Mouse (Mus musculus): ENCODE data around the gene Thsd4.
"Not testable (repeated sequence)": the region's sequence is repeated elsewhere in the genome, so short reads cannot be mapped to it uniquely, and the experiment has no call there.

DNA sequence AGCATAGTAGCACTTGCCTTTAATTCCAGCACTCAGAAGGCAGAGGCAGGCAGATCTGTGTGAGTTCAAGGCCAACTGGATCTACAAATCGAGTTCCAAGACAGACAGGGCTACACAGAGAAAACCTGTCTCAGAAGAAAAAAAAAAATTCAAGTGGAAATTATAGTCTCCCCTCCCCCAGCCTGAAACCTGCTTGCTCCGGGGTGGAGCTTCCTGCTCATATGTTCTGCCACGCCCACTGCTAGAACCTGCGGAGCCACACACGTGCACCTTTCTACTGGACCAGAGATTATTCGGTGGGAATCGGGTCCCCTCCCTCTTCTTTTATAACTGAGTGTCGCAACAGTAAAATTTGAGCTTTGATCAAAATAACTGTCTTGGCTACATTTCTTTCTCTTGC lies 586.0 kb downstream of the Thsd4 start:
- TF ChIP-seq CTCF (IDR thresholded peaks at IDR 0.05; ENCODE audit: control insufficient read depth, insufficient read depth, insufficient read length); MYOG (IDR thresholded peaks at IDR 0.05; ENCODE audit: control insufficient read depth, extremely low read depth, insufficient read length); FOSL1 (IDR thresholded peaks at IDR 0.05; ENCODE audit: insufficient read depth, low read length, poor library complexity, severe bottlenecking); USF1 (IDR thresholded peaks at IDR 0.05; ENCODE audit: low read depth): not testable (repeated sequence)
